Mouse (Mus musculus): ENCODE results near the gene Olfr1423.

GRCm38 (mm10) chr19:11987841-11988240 is 53.3 kb downstream of the Olfr1423 start:
- TF ChIP-seq EP300 (IDR thresholded peaks at IDR 0.05; ENCODE audit: low read depth) (no peak), CTCF (IDR thresholded peaks at IDR 0.05; ENCODE audit: low read depth) (no peak)
